Mouse (Mus musculus) heart, postnatal 0 days (tissue): ENCODE data around the gene Mex3a. TPM values are rescaled to one million over a fixed set of nuclear protein-coding genes. Genes with fewer than 3 reads are reported as not detected.

Experiments
- ATAC-seq: fragments of 200-750 bp; cut with Nextera tagmentation; 2 replicates; pipeline ENCODE4 v1.8.0; 2017; ENCODE audit warnings: low read depth, moderate number of reproducible peaks, moderate library complexity; ENCODE audit not compliant: insufficient read depth
- DNase-seq: peaks from one replicate; pipeline ENCODE4 v3.0.0-alpha.2; 2016; ENCODE audit warnings: low spot score
- H3K27ac ChIP-seq: fragments of 300-500 bp; sonication (generic); 2 replicates; pipeline ENCODE4 v1.5.1; 2014; ENCODE audit warnings: low read depth, mild to moderate bottlenecking
- H3K27me3 ChIP-seq: fragments of 300-500 bp; sonication (generic); 2 replicates; pipeline ENCODE4 v1.6.1; 2014; ENCODE audit warnings: low read length, mixed read lengths; ENCODE audit not compliant: control insufficient read depth, insufficient read depth
- H3K36me3 ChIP-seq: fragments of 300-500 bp; sonication (generic); replicated peaks from 2 replicates; pipeline ENCODE4 v1.6.1; 2014; ENCODE audit warnings: low read length, mixed read lengths; ENCODE audit not compliant: control insufficient read depth, insufficient read depth
- H3K4me1 ChIP-seq: fragments of 300-500 bp; sonication (generic); 2 replicates; pipeline ENCODE4 v1.6.1; 2014; ENCODE audit warnings: antibody characterized with exemption; ENCODE audit not compliant: control insufficient read depth, insufficient read depth
- H3K4me2 ChIP-seq: fragments of 300-500 bp; sonication (generic); 2 replicates; pipeline ENCODE4 v1.6.1; 2014; ENCODE audit warnings: low read depth, mild to moderate bottlenecking, low read length, moderate library complexity
- H3K4me3 ChIP-seq: fragments of 300-500 bp; sonication (generic); 2 replicates; pipeline ENCODE4 v1.5.1; 2014; ENCODE audit warnings: low read depth, low read length
- H3K9ac ChIP-seq: fragments of 300-500 bp; sonication (generic); replicated peaks from 2 replicates; pipeline ENCODE4 v1.6.1; 2014; ENCODE audit warnings: low read depth, low read length, mixed read lengths
- H3K9me3 ChIP-seq: fragments of 300-500 bp; sonication (generic); replicated peaks from 2 replicates; pipeline ENCODE4 v1.6.1; 2016; ENCODE audit warnings: low read length; ENCODE audit not compliant: control insufficient read depth
- CTCF ChIP-seq: IDR thresholded peaks from 2 replicates; pipeline ENCODE4 v1.5.1; 2016; ENCODE audit warnings: antibody characterized with exemption, control low read depth, low read depth
- EP300 ChIP-seq: IDR thresholded peaks from 2 replicates; pipeline ENCODE4 v1.6.1; 2016; ENCODE audit warnings: antibody characterized with exemption, low read depth
- WGBS: fragments of 180-500 bp; shearing (Covaris S2); extraction: QIAGEN DNeasy Blood & Tissue Kit; methylation state at CpG from one replicate; pipeline ENCODE4 v1.1.7; 2014; 5-methylcytosine and 5-hydroxymethylcytosine counted together
- polyA plus RNA-seq: library from polyadenylated mRNA; unstranded; fragments of >200 nt; fragmentation: Nextera tagmentation; extraction: Ambion mirVana; gene quantifications from 2 replicates; pipeline ENCODE4 v1.2.1, GENCODE M21; 2015
- total RNA-seq: library from RNA; depleted of rRNA; stranded (reverse); fragments of >200 nt; gene quantifications from 2 replicates; pipeline ENCODE4 v1.2.3, GENCODE M21; 2014; ENCODE audit warnings: low replicate concordance

Gene Mex3a
- total and polyA plus RNA-seq, 2 experiments from 2014 or later = 2.7 to 6.0 TPM

GRCm38 (mm10) chr3:88487396-88487795 is 44.8 kb upstream of the Mex3a start:
- ATAC-seq (no peak), DNase-seq (no peak)
- H3K9me3 ChIP-seq = no peaks in the 10 kb centered on the region
- TF ChIP-seq EP300 (no peak), CTCF (no peak)
- 75% methylated on average over 1 of the region's 1 CpGs for WGBS
- H3K36me3 ChIP-seq = peaks cover 52% of the 10 kb centered on the region
- no peak overlapping the region for H3K4me3 ChIP-seq
- H3K4me2 ChIP-seq = no peak overlapping the region
- no peak overlapping the region for H3K9ac ChIP-seq
- H3K27ac ChIP-seq = no peak overlapping the region
- no peaks in the 10 kb centered on the region for H3K27me3 ChIP-seq
- peaks cover 28% of the 10 kb centered on the region for H3K4me1 ChIP-seq

- DNase-seq (no peak), ATAC-seq (no peak)
- Histone ChIP-seq H3K9me3 (no peaks in the 10 kb centered on the region), H3K27ac (peak overlapping the region; percentile 94), H3K4me3 (no peak overlapping the region), H3K4me2 (peak overlapping the region; percentile 63; the same call in 1 of the 2 replicates), H3K27me3 (no peaks in the 10 kb centered on the region), H3K9ac (no peak overlapping the region), H3K36me3 (peaks cover 7% of the 10 kb centered on the region), H3K4me1 (peaks cover 60% of the 10 kb centered on the region)
- WGBS = 54% methylated on average over 11 of the region's 11 CpGs
- TF ChIP-seq EP300 (no peak), CTCF (no peak)
Measured at GRCm38 (mm10) chr3:88493706-88494582, 38.3 kb upstream of the Mex3a start.

- Histone ChIP-seq H3K36me3 (peaks cover 7% of the 10 kb centered on the region), H3K4me2 (peak overlapping the region; percentile 9; the same call in 1 of the 2 replicates), H3K27ac (peak overlapping the region; percentile 94), H3K27me3 (no peaks in the 10 kb centered on the region), H3K4me1 (peaks cover 50% of the 10 kb centered on the region), H3K9me3 (no peaks in the 10 kb centered on the region), H3K4me3 (no peak overlapping the region), H3K9ac (peak overlapping the region; percentile 18; the same call in 1 of the 2 replicates)
- 15% methylated on average over 9 of the region's 9 CpGs for WGBS
- DNase-seq (peak; percentile 82), ATAC-seq (peak; percentile 37)
- no peak for TF ChIP-seq EP300
- no peak for TF ChIP-seq CTCF
Measured at GRCm38 (mm10) chr3:88494836-88495628, 37.2 kb upstream of the Mex3a start.

- TF ChIP-seq CTCF (no peak), EP300 (no peak)
- H3K27me3 ChIP-seq = no peaks in the 10 kb centered on the region
- no peaks in the 10 kb centered on the region for H3K9me3 ChIP-seq
- DNase-seq (no peak), ATAC-seq (no peak)
- H3K36me3 ChIP-seq = peaks cover 7% of the 10 kb centered on the region
- peaks cover 50% of the 10 kb centered on the region for H3K4me1 ChIP-seq
- H3K4me3 ChIP-seq = no peak overlapping the region
- H3K27ac ChIP-seq = peak overlapping the region; percentile 94
- peak overlapping the region; percentile 9; the same call in 1 of the 2 replicates for H3K4me2 ChIP-seq
- WGBS = 43% methylated on average over 10 of the region's 10 CpGs
- H3K9ac ChIP-seq = 0 out of 2 replicates have a peak overlapping the region, but pooled peaks have one; percentile 18
Measured at GRCm38 (mm10) chr3:88495741-88496415, 36.3 kb upstream of the Mex3a start.

GRCm38 (mm10) chr3:88499580-88499979 is 32.6 kb upstream of the Mex3a start:
- peaks cover 51% of the 10 kb centered on the region for H3K4me1 ChIP-seq
- H3K9ac ChIP-seq = no peak overlapping the region
- H3K9me3 ChIP-seq = no peaks in the 10 kb centered on the region
- DNase-seq (no peak), ATAC-seq (no peak)
- WGBS = 80% methylated on average over 4 of the region's 4 CpGs
- no peak overlapping the region for H3K4me2 ChIP-seq
- H3K4me3 ChIP-seq = no peak overlapping the region
- TF ChIP-seq CTCF = no peak
- TF ChIP-seq EP300 = no peak
- H3K27ac ChIP-seq = no peak overlapping the region
- H3K27me3 ChIP-seq = no peaks in the 10 kb centered on the region
- H3K36me3 ChIP-seq = peaks cover 7% of the 10 kb centered on the region
